Mouse (Mus musculus) limb, embryonic 11.5 days (tissue): Measurements from ENCODE around the gene Dync1i2. TPM values are rescaled to one million over a fixed set of nuclear protein-coding genes. Genes with fewer than 3 reads are reported as not detected.

ENCODE experiments used
- ATAC-seq: fragments of 200-750 bp; cut with Nextera tagmentation; 2 replicates; pipeline ENCODE4 v1.8.0; 2017; ENCODE audit warnings: low read depth; ENCODE audit not compliant: insufficient number of reproducible peaks, low FRiP score, low TSS enrichment
- DNase-seq: peaks from one replicate; pipeline ENCODE4 v3.0.0-alpha.2; 2015; ENCODE audit warnings: low spot score
- H3K27ac ChIP-seq: fragments of 300-500 bp; sonication (generic); replicated peaks from 2 replicates; pipeline ENCODE4 v1.5.1; 2014; ENCODE audit warnings: low read depth, mild to moderate bottlenecking, low read length
- H3K27me3 ChIP-seq: fragments of 300-500 bp; sonication (generic); 2 replicates; pipeline ENCODE4 v1.6.1; 2014; ENCODE audit warnings: mild to moderate bottlenecking, low read length, mixed read lengths; ENCODE audit not compliant: control insufficient read depth, insufficient read depth
- H3K36me3 ChIP-seq: fragments of 300-500 bp; sonication (generic); 2 replicates; pipeline ENCODE4 v1.6.1; 2014; ENCODE audit warnings: mild to moderate bottlenecking, low read length, moderate library complexity, mixed read lengths; ENCODE audit not compliant: control insufficient read depth, insufficient read depth
- H3K4me1 ChIP-seq: fragments of 300-500 bp; sonication (generic); 2 replicates; pipeline ENCODE4 v1.6.1; 2014; ENCODE audit warnings: low read length, mixed read lengths; ENCODE audit not compliant: control insufficient read depth, insufficient read depth
- H3K4me2 ChIP-seq: fragments of 300-500 bp; sonication (generic); 2 replicates; pipeline ENCODE4 v1.6.1; 2014; ENCODE audit warnings: low read depth, mild to moderate bottlenecking, moderate library complexity; ENCODE audit not compliant: severe bottlenecking
- H3K4me3 ChIP-seq: fragments of 300-500 bp; sonication (generic); 2 replicates; pipeline ENCODE4 v1.5.1; 2014; ENCODE audit warnings: low read depth, low read length
- H3K9ac ChIP-seq: fragments of 300-500 bp; sonication (generic); 2 replicates; pipeline ENCODE4 v1.6.1; 2014; ENCODE audit warnings: mild to moderate bottlenecking, low read length
- H3K9me3 ChIP-seq: fragments of 300-500 bp; sonication (generic); 2 replicates; pipeline ENCODE4 v1.6.1; 2016; ENCODE audit warnings: low read length; ENCODE audit not compliant: control insufficient read depth
- WGBS: fragments of 180-500 bp; shearing (Covaris S2); extraction: QIAGEN DNeasy Blood & Tissue Kit; methylation state at CpG from one replicate; pipeline ENCODE4 v1.1.7; 2014; 5-methylcytosine and 5-hydroxymethylcytosine counted together
- polyA plus RNA-seq: library from polyadenylated mRNA; unstranded; fragments of >200 nt; fragmentation: Nextera tagmentation; extraction: Ambion mirVana; gene quantifications from 2 replicates; pipeline ENCODE4 v1.2.1, GENCODE M21; 2014

The Dync1i2 gene
- polyA plus RNA-seq, 1 experiment from 2014 or later, result 128 TPM

DNA sequence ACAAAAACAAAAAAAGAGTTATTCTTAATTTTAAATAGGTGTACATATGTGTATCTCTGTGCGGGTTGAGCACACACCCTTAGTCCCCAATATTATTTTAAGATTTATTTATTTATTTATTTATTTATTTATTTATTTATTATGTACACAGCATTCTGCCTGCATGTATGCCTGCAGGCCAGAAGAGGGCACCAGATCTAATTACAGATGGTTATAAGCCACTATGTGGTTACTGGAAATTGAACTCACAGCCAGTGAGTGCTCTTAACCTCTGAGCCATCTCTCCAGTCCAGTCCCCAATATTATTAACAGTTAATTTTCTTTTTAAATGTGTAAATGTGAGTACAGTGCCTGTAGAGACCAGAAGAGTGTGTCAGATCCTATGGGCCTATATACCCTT is 33.7 kb upstream of the Dync1i2 start:
- Histone ChIP-seq H3K9me3 (no peaks in the 10 kb centered on the region), H3K9ac (no peak overlapping the region), H3K4me1 (no peaks in the 10 kb centered on the region), H3K27ac (no peak overlapping the region), H3K4me2 (no peak overlapping the region), H3K27me3 (no peaks in the 10 kb centered on the region), H3K4me3 (no peak overlapping the region), H3K36me3 (no peaks in the 10 kb centered on the region)
- DNase-seq (no peak), ATAC-seq (no peak)
- WGBS, result 98% methylated on average over 1 of the region's 1 CpGs

- H3K4me2 ChIP-seq, result no peak overlapping the region
- H3K27me3 ChIP-seq, result no peaks in the 10 kb centered on the region
- ATAC-seq, result no peak
- no peak for DNase-seq
- no peak overlapping the region for H3K27ac ChIP-seq
- H3K4me1 ChIP-seq, result no peaks in the 10 kb centered on the region
- WGBS, result 85% methylated on average over 10 of the region's 10 CpGs
- H3K4me3 ChIP-seq, result no peak overlapping the region
- no peaks in the 10 kb centered on the region for H3K9me3 ChIP-seq
- H3K36me3 ChIP-seq, result no peaks in the 10 kb centered on the region
- H3K9ac ChIP-seq, result no peak overlapping the region
Measured at GRCm38 (mm10) chr2:71179716-71180115, 31.8 kb upstream of the Dync1i2 start.

DNA sequence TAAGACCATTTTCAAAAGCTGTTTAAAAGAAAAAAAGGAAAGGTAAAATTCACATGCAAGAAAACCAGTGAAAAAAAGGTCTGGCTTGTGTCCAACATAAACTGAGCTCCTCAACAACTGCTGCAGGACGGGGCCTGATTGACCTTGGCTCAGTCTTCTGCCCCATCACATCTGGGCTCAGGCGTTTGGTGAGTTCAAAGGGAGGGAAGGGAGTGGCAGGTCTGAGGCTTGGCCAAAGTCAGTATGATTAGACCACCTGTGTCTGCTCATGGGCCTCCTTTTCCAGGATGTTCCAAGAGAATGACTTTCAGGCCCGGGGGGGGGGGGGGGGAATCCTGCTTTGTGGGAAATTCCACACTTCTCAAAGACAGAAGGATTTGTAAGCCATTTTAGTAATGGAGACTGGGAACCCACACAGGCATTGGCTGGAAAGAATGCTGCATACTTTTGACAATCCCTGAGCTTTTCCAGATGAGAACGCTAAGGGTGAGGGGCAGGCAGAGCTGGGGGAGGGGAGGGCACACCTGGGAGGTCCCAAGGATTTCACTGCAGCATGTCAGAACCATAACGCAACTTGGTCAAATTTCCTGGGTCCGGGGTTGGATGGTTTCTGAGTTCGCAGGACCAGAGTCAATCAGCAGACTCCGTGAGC is 30.8 kb upstream of the Dync1i2 start:
- Histone ChIP-seq H3K4me1 (no peaks in the 10 kb centered on the region), H3K9me3 (no peaks in the 10 kb centered on the region), H3K36me3 (no peaks in the 10 kb centered on the region), H3K27me3 (no peaks in the 10 kb centered on the region), H3K4me3 (no peak overlapping the region), H3K27ac (no peak overlapping the region), H3K9ac (no peak overlapping the region), H3K4me2 (no peak overlapping the region)
- DNase-seq (peak; percentile 32), ATAC-seq (no peak)
- 21% methylated on average over 8 of the region's 8 CpGs for WGBS

DNA sequence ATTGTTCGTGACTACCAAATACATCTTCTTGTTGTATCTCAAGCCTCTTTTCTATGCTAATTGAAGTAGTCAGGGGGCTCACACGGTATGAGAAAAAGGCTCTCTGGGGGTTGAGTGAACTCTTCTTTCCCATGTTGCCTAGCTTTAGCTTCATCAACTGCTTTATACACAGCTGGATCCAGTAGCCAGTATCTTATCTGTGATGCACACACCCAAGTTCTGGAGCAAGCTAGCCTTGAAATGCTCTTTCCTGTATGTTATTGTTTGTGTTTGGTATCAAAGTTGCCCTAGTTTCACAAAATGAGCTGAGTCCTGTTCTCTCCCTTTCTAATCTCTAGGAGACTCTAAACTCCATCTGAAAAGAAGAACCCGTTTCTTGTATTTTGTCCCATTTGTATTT is 23.6 kb upstream of the Dync1i2 start:
- Histone ChIP-seq H3K4me1 (no peaks in the 10 kb centered on the region), H3K27ac (no peak overlapping the region), H3K9me3 (no peaks in the 10 kb centered on the region), H3K9ac (no peak overlapping the region), H3K4me3 (no peak overlapping the region), H3K27me3 (no peaks in the 10 kb centered on the region), H3K4me2 (no peak overlapping the region), H3K36me3 (no peaks in the 10 kb centered on the region)
- WGBS, result 78% methylated on average over 3 of the region's 3 CpGs
- ATAC-seq, result no peak
- DNase-seq, result no peak

DNA sequence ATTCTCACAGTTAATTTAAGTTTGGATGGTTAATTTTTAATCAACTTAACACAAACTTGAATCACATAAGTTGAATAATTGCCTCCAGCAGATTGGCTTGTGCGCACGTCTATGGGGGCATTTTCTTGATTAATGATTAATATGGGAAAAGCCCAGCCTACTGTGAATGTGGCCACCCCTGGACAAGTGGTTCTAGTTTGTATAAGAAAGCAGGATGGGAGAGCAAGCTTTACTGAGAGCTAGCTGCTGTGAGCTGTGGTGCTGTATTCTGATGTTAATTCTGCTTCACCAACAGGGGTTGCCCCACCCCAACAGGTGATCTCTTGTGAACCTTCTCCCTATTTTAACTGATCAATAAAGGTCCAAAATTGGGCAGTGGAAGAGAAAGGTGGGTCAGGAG is 22.6 kb upstream of the Dync1i2 start:
- no peak for ATAC-seq
- no peak for DNase-seq
- Histone ChIP-seq H3K4me1 (no peaks in the 10 kb centered on the region), H3K4me3 (no peak overlapping the region), H3K27ac (no peak overlapping the region), H3K9me3 (no peaks in the 10 kb centered on the region), H3K4me2 (no peak overlapping the region), H3K27me3 (no peaks in the 10 kb centered on the region), H3K36me3 (no peaks in the 10 kb centered on the region), H3K9ac (no peak overlapping the region)
- 50% methylated on average over 2 of the region's 2 CpGs for WGBS

GRCm38 (mm10) chr2:71191391-71192194 is 19.9 kb upstream of the Dync1i2 start:
- no peaks in the 10 kb centered on the region for H3K9me3 ChIP-seq
- no peaks in the 10 kb centered on the region for H3K27me3 ChIP-seq
- no peak overlapping the region for H3K4me2 ChIP-seq
- no peak overlapping the region for H3K4me3 ChIP-seq
- H3K36me3 ChIP-seq, result no peaks in the 10 kb centered on the region
- H3K27ac ChIP-seq, result no peak overlapping the region
- DNase-seq, result no peak
- H3K4me1 ChIP-seq, result no peaks in the 10 kb centered on the region
- 30% methylated on average over 16 of the region's 16 CpGs for WGBS
- H3K9ac ChIP-seq, result no peak overlapping the region
- no peak for ATAC-seq

DNA sequence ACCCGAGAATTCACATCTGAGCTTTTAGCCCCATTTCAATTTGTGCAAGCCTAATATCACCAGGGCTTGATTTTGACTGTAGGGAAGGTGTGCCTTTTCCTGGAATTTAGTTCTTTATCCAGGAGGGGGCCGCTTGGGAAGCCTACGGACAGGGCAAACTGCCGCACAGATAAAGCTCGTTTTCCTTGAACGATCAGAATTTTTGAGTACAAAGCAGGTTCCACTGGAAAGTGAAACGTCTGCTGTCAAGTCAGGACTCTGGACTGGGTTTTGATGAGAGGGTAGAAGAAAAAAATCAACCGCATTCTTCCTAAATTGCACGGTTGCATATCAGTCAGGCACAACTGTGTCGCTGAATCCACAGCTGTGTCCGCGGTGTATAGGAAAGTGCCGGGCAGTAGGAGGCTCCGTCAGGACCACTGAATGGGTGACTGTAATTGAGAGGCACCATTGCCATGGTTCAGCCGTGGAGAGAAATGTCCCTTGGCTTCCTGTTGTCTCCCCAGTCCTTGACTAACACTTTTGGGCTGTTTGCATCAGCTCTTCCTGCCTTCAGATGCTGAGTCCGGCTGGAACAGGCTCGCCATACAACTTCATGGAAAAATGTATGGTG is 19.2 kb upstream of the Dync1i2 start:
- H3K9me3 ChIP-seq, result no peaks in the 10 kb centered on the region
- no peak overlapping the region for H3K4me2 ChIP-seq
- DNase-seq (no peak), ATAC-seq (no peak)
- H3K27ac ChIP-seq, result no peak overlapping the region
- H3K27me3 ChIP-seq, result no peaks in the 10 kb centered on the region
- H3K4me3 ChIP-seq, result no peak overlapping the region
- H3K36me3 ChIP-seq, result no peaks in the 10 kb centered on the region
- 58% methylated on average over 17 of the region's 17 CpGs for WGBS
- H3K4me1 ChIP-seq, result no peaks in the 10 kb centered on the region
- H3K9ac ChIP-seq, result no peak overlapping the region

DNA sequence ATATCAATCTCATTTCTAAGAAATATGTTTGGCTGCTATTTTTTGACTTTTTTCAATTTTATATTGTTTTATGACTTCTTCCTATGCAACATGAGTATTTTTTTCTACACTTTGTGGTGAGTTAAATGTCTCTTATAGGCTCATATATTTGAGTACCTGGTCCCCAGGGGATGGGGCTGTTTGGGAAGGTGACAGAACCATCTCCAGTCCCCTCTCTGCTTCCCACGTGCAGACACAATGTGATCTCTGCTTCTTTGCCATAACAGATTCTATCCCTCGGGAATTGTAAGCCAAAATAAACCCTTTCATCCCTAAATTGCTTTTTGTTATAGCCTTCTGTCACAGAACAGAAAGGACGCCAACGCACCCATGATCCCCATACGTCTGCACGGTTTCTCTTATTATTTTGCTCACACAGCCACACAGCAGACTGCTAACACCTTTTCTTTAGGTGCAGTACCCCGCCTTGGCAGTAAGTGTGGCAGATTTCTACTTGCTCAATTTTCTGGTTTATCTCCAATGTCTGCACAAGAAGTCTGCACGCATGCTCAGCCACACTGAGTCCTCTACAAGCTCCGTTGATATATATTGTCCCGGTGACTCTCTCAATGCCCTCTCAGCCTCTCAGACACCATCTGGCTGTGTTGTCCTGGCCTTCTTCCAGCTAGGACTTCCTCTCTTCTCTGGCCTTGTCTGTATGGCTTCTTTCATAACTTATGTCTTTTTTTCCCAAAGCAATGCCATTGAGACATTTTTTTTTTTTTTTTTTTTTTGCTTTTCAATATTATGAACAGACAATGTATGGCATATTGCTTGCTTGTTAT is 17.2 kb upstream of the Dync1i2 start:
- no peak overlapping the region for H3K4me3 ChIP-seq
- no peaks in the 10 kb centered on the region for H3K4me1 ChIP-seq
- H3K27me3 ChIP-seq, result no peaks in the 10 kb centered on the region
- DNase-seq (no peak), ATAC-seq (no peak)
- no peaks in the 10 kb centered on the region for H3K9me3 ChIP-seq
- 83% methylated on average over 10 of the region's 10 CpGs for WGBS
- no peak overlapping the region for H3K9ac ChIP-seq
- no peaks in the 10 kb centered on the region for H3K36me3 ChIP-seq
- no peak overlapping the region for H3K27ac ChIP-seq
- no peak overlapping the region for H3K4me2 ChIP-seq
